Mouse (Mus musculus): ENCODE measurements around the gene Ppm1h. TPM values are rescaled to one million over a fixed set of nuclear protein-coding genes. Genes with fewer than 3 reads are reported as not detected.
A peak's percentile ranks its signal among the peaks of the same experiment; 100 is the strongest.

Ppm1h gene
- polyA plus RNA-seq, 1 experiment from 2014 or later = 4.5 TPM

- 59% methylated on average over 6 of the region's 6 CpGs for WGBS
- H3K27ac ChIP-seq (replicated peaks) = no peak overlapping the region
- no peak overlapping the region for H3K4me2 ChIP-seq (replicated peaks)
Measured at GRCm38 (mm10) chr10:122943824-122944223, 265.3 kb downstream of the Ppm1h start.

GRCm38 (mm10) chr10:122944888-122945287, 266.3 kb downstream of the Ppm1h start:
- H3K27ac ChIP-seq (replicated peaks) = no peak overlapping the region
- H3K27me3 ChIP-seq = no peaks in the 10 kb centered on the region
- H3K9me3 ChIP-seq (replicated peaks) = no peaks in the 10 kb centered on the region
- H3K36me3 ChIP-seq = no peaks in the 10 kb centered on the region
- no peaks in the 10 kb centered on the region for H3K4me1 ChIP-seq
- WGBS = 69% methylated on average over 5 of the region's 5 CpGs
- H3K9ac ChIP-seq = no peak overlapping the region
- ATAC-seq (ENCODE audit: insufficient number of reproducible peaks, low FRiP score, low TSS enrichment, low read depth) = no peak
- no peak overlapping the region for H3K4me2 ChIP-seq (replicated peaks)
- no peak overlapping the region for H3K4me3 ChIP-seq (replicated peaks)

More at GRCm38 (mm10) chr10:122943824-122944223, 265.3 kb downstream of the Ppm1h start:
- Histone ChIP-seq H3K4me3 (replicated peaks) (no peak overlapping the region), H3K27me3 (no peaks in the 10 kb centered on the region), H3K4me1 (no peaks in the 10 kb centered on the region), H3K9ac (no peak overlapping the region), H3K9me3 (replicated peaks) (no peaks in the 10 kb centered on the region), H3K36me3 (no peaks in the 10 kb centered on the region)
- no peak for ATAC-seq (ENCODE audit: insufficient number of reproducible peaks, low FRiP score, low TSS enrichment, low read depth)

GRCm38 (mm10) chr10:122950966-122951365, 272.4 kb downstream of the Ppm1h start:
- Histone ChIP-seq H3K27me3 (no peaks in the 10 kb centered on the region), H3K9ac (no peak overlapping the region), H3K4me1 (no peaks in the 10 kb centered on the region), H3K27ac (replicated peaks) (no peak overlapping the region), H3K36me3 (no peaks in the 10 kb centered on the region), H3K9me3 (replicated peaks) (no peaks in the 10 kb centered on the region), H3K4me3 (replicated peaks) (no peak overlapping the region), H3K4me2 (replicated peaks) (no peak overlapping the region)
- 80% methylated on average over 6 of the region's 6 CpGs for WGBS
- no peak for ATAC-seq (ENCODE audit: insufficient number of reproducible peaks, low FRiP score, low TSS enrichment, low read depth)

GRCm38 (mm10) chr10:122953576-122953975, 275.0 kb downstream of the Ppm1h start:
- Histone ChIP-seq H3K4me3 (replicated peaks) (no peak overlapping the region), H3K27me3 (no peaks in the 10 kb centered on the region), H3K27ac (replicated peaks) (no peak overlapping the region), H3K4me1 (no peaks in the 10 kb centered on the region), H3K36me3 (no peaks in the 10 kb centered on the region), H3K9me3 (replicated peaks) (no peaks in the 10 kb centered on the region), H3K9ac (no peak overlapping the region), H3K4me2 (replicated peaks) (no peak overlapping the region)
- 91% methylated on average over 9 of the region's 9 CpGs for WGBS
- ATAC-seq (ENCODE audit: insufficient number of reproducible peaks, low FRiP score, low TSS enrichment, low read depth) = no peak

GRCm38 (mm10) chr10:122957918-122958317, 279.4 kb downstream of the Ppm1h start:
- no peak overlapping the region for H3K27ac ChIP-seq (replicated peaks)

GRCm38 (mm10) chr10:122958699-122959098, 280.1 kb downstream of the Ppm1h start:
- Histone ChIP-seq H3K4me1 (peaks cover 12% of the 10 kb centered on the region), H3K27ac (replicated peaks) (no peak overlapping the region), H3K9ac (no peak overlapping the region), H3K9me3 (replicated peaks) (no peaks in the 10 kb centered on the region), H3K4me2 (replicated peaks) (no peak overlapping the region), H3K4me3 (replicated peaks) (no peak overlapping the region), H3K36me3 (no peaks in the 10 kb centered on the region), H3K27me3 (no peaks in the 10 kb centered on the region)
- ATAC-seq (ENCODE audit: insufficient number of reproducible peaks, low FRiP score, low TSS enrichment, low read depth) = no peak
- WGBS = 84% methylated on average over 5 of the region's 5 CpGs

More at GRCm38 (mm10) chr10:122957918-122958317, 279.4 kb downstream of the Ppm1h start:
- Histone ChIP-seq H3K9ac (no peak overlapping the region), H3K4me3 (replicated peaks) (no peak overlapping the region), H3K4me1 (0 out of 2 replicates have a peak, but pooled peaks cover 6% of the 10 kb centered on the region), H3K36me3 (no peaks in the 10 kb centered on the region), H3K27me3 (no peaks in the 10 kb centered on the region), H3K4me2 (replicated peaks) (no peak overlapping the region), H3K9me3 (replicated peaks) (no peaks in the 10 kb centered on the region)
- 83% methylated on average over 2 of the region's 2 CpGs for WGBS
- no peak for ATAC-seq (ENCODE audit: insufficient number of reproducible peaks, low FRiP score, low TSS enrichment, low read depth)

GRCm38 (mm10) chr10:122960216-122960615, 281.7 kb downstream of the Ppm1h start:
- no peaks in the 10 kb centered on the region for H3K27me3 ChIP-seq
- no peak overlapping the region for H3K27ac ChIP-seq (replicated peaks)
- H3K9me3 ChIP-seq (replicated peaks) = no peaks in the 10 kb centered on the region
- no peak overlapping the region for H3K4me3 ChIP-seq (replicated peaks)
- H3K9ac ChIP-seq = no peak overlapping the region
- no peak for ATAC-seq (ENCODE audit: insufficient number of reproducible peaks, low FRiP score, low TSS enrichment, low read depth)
- H3K4me1 ChIP-seq = peaks cover 24% of the 10 kb centered on the region
- no peak overlapping the region for H3K4me2 ChIP-seq (replicated peaks)
- 82% methylated on average over 16 of the region's 16 CpGs for WGBS
- no peaks in the 10 kb centered on the region for H3K36me3 ChIP-seq

- peaks cover 24% of the 10 kb centered on the region for H3K4me1 ChIP-seq
- H3K27me3 ChIP-seq = no peaks in the 10 kb centered on the region
- WGBS = 65% methylated on average over 16 of the region's 16 CpGs
- no peaks in the 10 kb centered on the region for H3K9me3 ChIP-seq (replicated peaks)
- no peak overlapping the region for H3K4me3 ChIP-seq (replicated peaks)
- H3K27ac ChIP-seq (replicated peaks) = no peak overlapping the region
- ATAC-seq (ENCODE audit: insufficient number of reproducible peaks, low FRiP score, low TSS enrichment, low read depth) = peak; percentile 55; the same call in 1 of the 2 replicates
- H3K9ac ChIP-seq = no peak overlapping the region
- no peaks in the 10 kb centered on the region for H3K36me3 ChIP-seq
- H3K4me2 ChIP-seq (replicated peaks) = no peak overlapping the region
Measured at GRCm38 (mm10) chr10:122960738-122961137, 282.2 kb downstream of the Ppm1h start.

GRCm38 (mm10) chr10:122961494-122961893, 282.9 kb downstream of the Ppm1h start:
- H3K9me3 ChIP-seq (replicated peaks) = no peaks in the 10 kb centered on the region
- no peaks in the 10 kb centered on the region for H3K27me3 ChIP-seq
- peaks cover 24% of the 10 kb centered on the region for H3K4me1 ChIP-seq
- WGBS = 50% methylated on average over 9 of the region's 9 CpGs
- no peak overlapping the region for H3K9ac ChIP-seq
- H3K27ac ChIP-seq (replicated peaks) = no peak overlapping the region
- H3K4me2 ChIP-seq (replicated peaks) = no peak overlapping the region
- no peaks in the 10 kb centered on the region for H3K36me3 ChIP-seq
- H3K4me3 ChIP-seq (replicated peaks) = no peak overlapping the region
- ATAC-seq (ENCODE audit: insufficient number of reproducible peaks, low FRiP score, low TSS enrichment, low read depth) = no peak

- H3K4me3 ChIP-seq (replicated peaks) = no peak overlapping the region
- no peaks in the 10 kb centered on the region for H3K36me3 ChIP-seq
- no peak overlapping the region for H3K4me2 ChIP-seq (replicated peaks)
- H3K4me1 ChIP-seq = peaks cover 24% of the 10 kb centered on the region
- no peaks in the 10 kb centered on the region for H3K9me3 ChIP-seq (replicated peaks)
- H3K9ac ChIP-seq = no peak overlapping the region
- no peak for ATAC-seq (ENCODE audit: insufficient number of reproducible peaks, low FRiP score, low TSS enrichment, low read depth)
- no peak overlapping the region for H3K27ac ChIP-seq (replicated peaks)
- no peaks in the 10 kb centered on the region for H3K27me3 ChIP-seq
- 71% methylated on average over 9 of the region's 9 CpGs for WGBS
Measured at GRCm38 (mm10) chr10:122962651-122963050, 284.1 kb downstream of the Ppm1h start.

- H3K27ac ChIP-seq (replicated peaks) = peak overlapping the region; percentile 13; the same call in 1 of the 2 replicates
Measured at GRCm38 (mm10) chr10:122963463-122964240, 285.1 kb downstream of the Ppm1h start.

More at GRCm38 (mm10) chr10:122963463-122964240, 285.1 kb downstream of the Ppm1h start:
- no peaks in the 10 kb centered on the region for H3K36me3 ChIP-seq
- H3K4me3 ChIP-seq (replicated peaks) = peak overlapping the region; percentile 22
- peak overlapping the region; percentile 46 for H3K4me2 ChIP-seq (replicated peaks)
- peak overlapping the region; percentile 9; the same call in 1 of the 2 replicates for H3K9ac ChIP-seq
- 6% methylated on average over 21 of the region's 21 CpGs for WGBS
- H3K4me1 ChIP-seq = peaks cover 24% of the 10 kb centered on the region
- no peaks in the 10 kb centered on the region for H3K27me3 ChIP-seq
- 0 out of 2 replicates have a peak, but pooled peaks have one; percentile 25 for ATAC-seq (ENCODE audit: insufficient number of reproducible peaks, low FRiP score, low TSS enrichment, low read depth)
- no peaks in the 10 kb centered on the region for H3K9me3 ChIP-seq (replicated peaks)
